ENCODE assay signal across 8 mouse cellular contexts in the genomic region with DNA sequence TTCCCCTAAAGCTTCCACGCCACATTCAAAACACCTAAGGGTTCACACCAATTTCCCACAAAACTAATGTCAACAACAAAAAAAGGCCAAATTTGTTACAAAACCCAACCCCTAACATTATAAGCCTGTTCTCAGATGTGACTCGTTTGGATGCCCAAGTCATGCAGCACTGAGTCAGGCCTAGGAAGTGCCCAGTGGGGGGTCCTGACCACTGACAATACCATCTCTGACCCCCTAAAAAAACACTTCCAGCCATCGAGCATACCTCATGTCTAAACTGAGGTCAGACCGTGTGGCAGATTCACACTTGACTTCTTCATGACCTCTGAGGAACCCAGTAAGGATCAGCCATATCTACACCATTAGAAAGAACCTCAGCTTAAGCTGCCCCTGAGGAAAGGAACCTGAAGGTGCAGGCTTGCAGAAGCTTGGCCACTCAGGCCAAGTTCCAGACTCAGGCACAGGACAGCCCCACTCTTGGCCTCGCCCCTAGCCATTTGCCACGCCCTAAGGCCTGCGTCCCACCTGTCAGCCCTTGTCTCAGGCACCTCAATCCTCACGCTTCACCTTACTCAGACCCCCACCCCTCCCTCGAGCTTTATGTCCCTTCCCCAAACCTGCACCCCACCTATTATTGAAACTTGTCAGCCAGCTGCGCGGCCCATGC. TPM values are rescaled to one million over a fixed set of nuclear protein-coding genes. Genes with fewer than 3 reads are reported as not detected.
DNase-seq lines count a peak whose midpoint lies in the region; ATAC-seq and TF ChIP-seq lines count a peak whose summit lies in the region.

No protein-coding gene starts in this region.

- H3K9ac ChIP-seq in heart, adult 2 months (ENCODE audit: low read depth, low read length): no peak overlapping the region; the same call in 1 of the 2 replicates
- peak overlapping the region; percentile 44 for H3K9ac ChIP-seq in forebrain, embryonic 12.5 days
- peak overlapping the region; percentile 65 for H3K9ac ChIP-seq in liver, embryonic 13.5 days
- peak overlapping the region; percentile 48 for H3K9ac ChIP-seq in stomach, embryonic 16.5 days (ENCODE audit: low read length)

- DNase-seq in heart, adult 2 months: no peak
- no peak for DNase-seq in heart, postnatal 36 days
- no peak for DNase-seq in liver, embryonic 13.5 days
- no peak for DNase-seq in urinary bladder, postnatal 14 days (ENCODE audit: low spot score)
- DNase-seq in layer of hippocampus, postnatal 36 days: no peak

- 24% methylated on average over 11 of the region's 11 CpGs for WGBS in heart, adult 2 months
- WGBS in forebrain, embryonic 12.5 days: 29% methylated on average over 11 of the region's 11 CpGs
- WGBS in liver, embryonic 13.5 days (ENCODE audit: insufficient replicate concordance): 21% methylated on average over 11 of the region's 11 CpGs
- WGBS in stomach, embryonic 16.5 days: 21% methylated on average over 11 of the region's 11 CpGs

- intact Hi-C loops in heart, adult 2 months (cut with DNase I): loop anchor here (5.0 kb wide), 2 partner anchors 103 to 157 kb away; a partner anchor contains a TSS
- intact Hi-C loops in heart, postnatal 36 days (cut with DNase I): no loop called here

- TF ChIP-seq CTCF in heart, adult 2 months (IDR thresholded peaks at IDR 0.05): no peak
- TF ChIP-seq CTCF in E14TG2a.4 (conservative IDR thresholded peaks at IDR 0.05; ENCODE audit: low read length): no peak

- no peak for TF ChIP-seq POLR2A in heart, adult 2 months (IDR thresholded peaks at IDR 0.05; ENCODE audit: insufficient read depth, low read depth, low read length)

- H3K27ac ChIP-seq in heart, adult 2 months: no peak overlapping the region
- H3K27ac ChIP-seq in forebrain, embryonic 12.5 days: peak overlapping the region; percentile 77
- H3K27ac ChIP-seq in liver, embryonic 13.5 days: peak overlapping the region; percentile 60; the same call in 1 of the 2 replicates
- H3K27ac ChIP-seq in stomach, embryonic 16.5 days (ENCODE audit: low read length): peak overlapping the region; percentile 67

- no peaks in the 10 kb centered on the region for H3K27me3 ChIP-seq in heart, adult 2 months (ENCODE audit: control insufficient read depth, insufficient read depth, low read length)
- no peaks in the 10 kb centered on the region for H3K27me3 ChIP-seq in E14TG2a.4 (ENCODE audit: insufficient read depth, low read length)
- H3K27me3 ChIP-seq in forebrain, embryonic 12.5 days: no peaks in the 10 kb centered on the region
- no peaks in the 10 kb centered on the region for H3K27me3 ChIP-seq in liver, embryonic 13.5 days
- H3K27me3 ChIP-seq in stomach, embryonic 16.5 days (ENCODE audit: control insufficient read depth, insufficient read depth, low read length): no peaks in the 10 kb centered on the region

- no peak for TF ChIP-seq EP300 in heart, adult 2 months (IDR thresholded peaks at IDR 0.05; ENCODE audit: insufficient read depth, low read depth, low read length)

- H3K4me1 ChIP-seq in heart, adult 2 months (ENCODE audit: control insufficient read depth, insufficient read depth, low read length): no peaks in the 10 kb centered on the region
- peaks cover 63% of the 10 kb centered on the region for H3K4me1 ChIP-seq in E14TG2a.4 (replicated peaks; ENCODE audit: low read depth, low read length)
- H3K4me1 ChIP-seq in forebrain, embryonic 12.5 days: peaks cover 17% of the 10 kb centered on the region
- peaks cover 30% of the 10 kb centered on the region for H3K4me1 ChIP-seq in liver, embryonic 13.5 days (replicated peaks)
- peaks cover 15% of the 10 kb centered on the region for H3K4me1 ChIP-seq in stomach, embryonic 16.5 days (ENCODE audit: control insufficient read depth, insufficient read depth, low read length)

- no peaks in the 10 kb centered on the region for H3K36me3 ChIP-seq in heart, adult 2 months (ENCODE audit: control insufficient read depth, insufficient read depth, low read length)
- peaks cover 53% of the 10 kb centered on the region for H3K36me3 ChIP-seq in E14TG2a.4 (ENCODE audit: insufficient read depth, low read length)
- H3K36me3 ChIP-seq in forebrain, embryonic 12.5 days (replicated peaks): peaks cover 22% of the 10 kb centered on the region
- peaks cover 22% of the 10 kb centered on the region for H3K36me3 ChIP-seq in liver, embryonic 13.5 days
- H3K36me3 ChIP-seq in stomach, embryonic 16.5 days (ENCODE audit: control insufficient read depth, insufficient read depth, low read length): 0 out of 2 replicates have a peak, but pooled peaks cover 2% of the 10 kb centered on the region

- peaks cover 3% of the 10 kb centered on the region for H3K9me3 ChIP-seq in E14TG2a.4 (ENCODE audit: low read length)
- no peaks in the 10 kb centered on the region for H3K9me3 ChIP-seq in forebrain, embryonic 12.5 days
- no peaks in the 10 kb centered on the region for H3K9me3 ChIP-seq in liver, embryonic 13.5 days (replicated peaks)
- H3K9me3 ChIP-seq in stomach, embryonic 16.5 days (replicated peaks; ENCODE audit: control insufficient read depth, low read length): no peaks in the 10 kb centered on the region

- H3K4me2 ChIP-seq in forebrain, embryonic 12.5 days: peak overlapping the region; percentile 96
- H3K4me2 ChIP-seq in liver, embryonic 13.5 days: peak overlapping the region; percentile 85
- peak overlapping the region; percentile 48 for H3K4me2 ChIP-seq in stomach, embryonic 16.5 days (ENCODE audit: low read depth, low read length)

- H3K79me2 ChIP-seq in heart, adult 2 months (replicated peaks; ENCODE audit: control insufficient read depth, insufficient read depth, low read length): no peaks in the 10 kb centered on the region

- peak overlapping the region; percentile 57 for H3K4me3 ChIP-seq in heart, adult 2 months
- peak overlapping the region; percentile 99 for H3K4me3 ChIP-seq in E14TG2a.4 (replicated peaks; ENCODE audit: low read length)
- peak overlapping the region; percentile 100 for H3K4me3 ChIP-seq in forebrain, embryonic 12.5 days (replicated peaks)
- peak overlapping the region; percentile 88 for H3K4me3 ChIP-seq in liver, embryonic 13.5 days (replicated peaks)
- H3K4me3 ChIP-seq in stomach, embryonic 16.5 days (replicated peaks; ENCODE audit: low read length): peak overlapping the region; percentile 87

- ATAC-seq in forebrain, embryonic 12.5 days (ENCODE audit: low FRiP score): peak; percentile 74
- peak; percentile 14; the same call in 1 of the 2 replicates for ATAC-seq in liver, embryonic 13.5 days (ENCODE audit: low read depth)
- peak; percentile 65 for ATAC-seq in stomach, embryonic 16.5 days (ENCODE audit: insufficient read depth, low FRiP score)

RNA-seq across cellular contexts. Expression of a gene that starts 0.7 kb away (rescaled TPM):
- 1 to 10 TPM; 1.4 to 1.5 TPM for total RNA-seq in heart, adult 2 months (2021)
- 2.0 and 2.8 TPM in 2 replicates for polyA plus RNA-seq in heart, adult 2 months (2012; rRNA removed)
- 1 to 10 TPM; 1.5 to 4.4 TPM for total RNA-seq in heart, postnatal 36 days (2021)
- 35.2 and 37.0 TPM in 2 replicates for polyA plus RNA-seq in forebrain, embryonic 12.5 days (2016; fragmentation: Nextera tagmentation; extraction: Ambion mirVana)
- polyA plus RNA-seq in liver, embryonic 13.5 days (2015; fragmentation: Nextera tagmentation; extraction: Ambion mirVana): 2.5 and 2.6 TPM in 2 replicates
- 25.2 and 25.8 TPM in 2 replicates for polyA plus RNA-seq in stomach, embryonic 16.5 days (2015; fragmentation: Nextera tagmentation; extraction: Ambion mirVana)
- total RNA-seq in layer of hippocampus, postnatal 36 days (2021): 100 to 1,000 TPM; 397 to 416 TPM

RNA-seq across cellular contexts. Expression of a gene that starts 0.9 kb away (rescaled TPM):
- 10 to 100 TPM; 16.1 to 16.7 TPM for total RNA-seq in heart, adult 2 months (2021)
- 12.1 and 12.2 TPM in 2 replicates for polyA plus RNA-seq in heart, adult 2 months (2012; rRNA removed)
- total RNA-seq in heart, postnatal 36 days (2021): 10 to 100 TPM; 16.0 to 16.2 TPM
- 5.9 and 7.5 TPM in 2 replicates for polyA plus RNA-seq in forebrain, embryonic 12.5 days (2016; fragmentation: Nextera tagmentation; extraction: Ambion mirVana)
- 2.4 and 3.6 TPM in 2 replicates for polyA plus RNA-seq in liver, embryonic 13.5 days (2015; fragmentation: Nextera tagmentation; extraction: Ambion mirVana)
- polyA plus RNA-seq in stomach, embryonic 16.5 days (2015; fragmentation: Nextera tagmentation; extraction: Ambion mirVana): 2.6 and 3.1 TPM in 2 replicates
- total RNA-seq in layer of hippocampus, postnatal 36 days (2021): 1 to 10 TPM; 8.0 to 8.4 TPM

RNA-seq across cellular contexts. Expression of a gene that starts 51.3 kb away (rescaled TPM):
- total RNA-seq in heart, adult 2 months (2021): 10 to 100 TPM; 45.9 to 50.3 TPM
- polyA plus RNA-seq in heart, adult 2 months (2012; rRNA removed): 34.1 and 50.8 TPM in 2 replicates
- 10 to 100 TPM; 48.2 to 50.1 TPM for total RNA-seq in heart, postnatal 36 days (2021)
- polyA plus RNA-seq in forebrain, embryonic 12.5 days (2016; fragmentation: Nextera tagmentation; extraction: Ambion mirVana): 53.1 and 59.3 TPM in 2 replicates
- polyA plus RNA-seq in liver, embryonic 13.5 days (2015; fragmentation: Nextera tagmentation; extraction: Ambion mirVana): 20.9 and 23.7 TPM in 2 replicates
- 56.2 and 58.3 TPM in 2 replicates for polyA plus RNA-seq in stomach, embryonic 16.5 days (2015; fragmentation: Nextera tagmentation; extraction: Ambion mirVana)
- total RNA-seq in layer of hippocampus, postnatal 36 days (2021): 10 to 100 TPM; 78.6 to 82.1 TPM

Comparison
In these comparisons a context has a peak if more than half of its experiments do, and no peak if none do; other contexts are left out.
1. ATAC-seq: peak in every context shown above with its lines; median percentile 74 in forebrain, embryonic 12.5 days; 65 in stomach, embryonic 16.5 days; 14 in liver, embryonic 13.5 days.